Mouse (Mus musculus): ENCODE results near the gene Hmgb1. TPM values are rescaled to one million over a fixed set of nuclear protein-coding genes. Genes with fewer than 3 reads are reported as not detected.

The Hmgb1 gene
- polyA plus RNA-seq, 1 experiment from 2014 or later: 2,416 TPM

DNA sequence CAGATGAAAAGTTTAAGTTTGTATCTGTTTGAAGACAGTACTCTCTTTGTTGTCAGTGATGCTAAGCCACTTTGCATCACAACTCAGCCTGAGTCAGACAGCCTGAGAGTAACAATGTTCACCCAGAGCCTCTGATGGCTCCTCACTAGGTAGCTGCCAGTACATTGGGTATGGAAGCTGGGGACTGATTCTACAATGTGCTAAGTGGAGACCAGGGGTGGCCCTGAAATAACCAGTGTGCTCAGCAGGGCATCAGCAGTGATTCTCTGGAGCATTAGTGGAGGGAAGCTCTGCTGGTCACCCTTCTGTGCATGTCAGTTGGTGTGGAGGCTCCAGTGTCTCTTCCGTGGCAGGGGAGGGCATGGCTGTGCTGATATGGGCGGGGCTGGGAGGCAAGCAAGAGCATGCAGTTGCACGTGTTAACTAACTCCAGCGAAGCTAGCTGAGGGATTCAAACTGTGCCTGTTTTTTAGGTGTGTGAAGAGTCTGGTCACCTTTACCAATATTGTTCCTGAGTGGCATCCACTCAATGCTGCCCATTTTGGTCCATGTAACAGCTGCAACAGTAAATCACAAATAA is 19.6 kb upstream of the Hmgb1 start:
- H3K4me1 ChIP-seq (ENCODE audit: control insufficient read depth, insufficient read depth, low read length): no peaks in the 10 kb centered on the region
- DNase-seq (ENCODE audit: low spot score) (no peak), ATAC-seq (ENCODE audit: insufficient number of reproducible peaks, low FRiP score, low TSS enrichment, low read depth) (no peak)
- H3K36me3 ChIP-seq (ENCODE audit: control insufficient read depth, insufficient read depth, low read length): peaks cover 35% of the 10 kb centered on the region
- no peaks in the 10 kb centered on the region for H3K9me3 ChIP-seq (ENCODE audit: control insufficient read depth, low read length)
- no peak overlapping the region for H3K9ac ChIP-seq (ENCODE audit: low read length)
- no peaks in the 10 kb centered on the region for H3K27me3 ChIP-seq (ENCODE audit: control insufficient read depth, insufficient read depth, low read length)
- no peak overlapping the region for H3K27ac ChIP-seq (replicated peaks; ENCODE audit: low read depth, low read length)
- no peak overlapping the region for H3K4me2 ChIP-seq (ENCODE audit: low read depth, severe bottlenecking)
- 86% methylated on average over 4 of the region's 4 CpGs for WGBS
- no peak overlapping the region for H3K4me3 ChIP-seq (ENCODE audit: low read depth, low read length)

DNA sequence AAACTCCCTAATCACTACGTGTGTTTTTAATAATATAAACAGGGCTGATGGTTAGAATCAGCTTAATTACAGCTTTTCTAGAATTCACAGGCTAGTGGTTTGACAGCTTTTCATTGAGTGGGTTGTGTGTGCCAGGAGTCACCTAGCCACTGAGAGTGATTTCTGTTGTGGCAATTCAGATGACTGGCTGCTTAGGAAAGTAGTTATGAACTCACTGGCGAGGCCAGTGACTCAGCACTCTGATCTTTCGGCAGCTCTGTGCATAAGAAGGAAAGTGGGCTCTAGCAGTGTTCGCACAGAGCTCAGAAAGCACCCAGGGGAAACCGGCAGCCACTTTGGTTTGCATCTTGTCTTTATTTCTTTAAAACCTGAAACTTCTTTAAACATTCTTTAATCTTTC is 18.7 kb upstream of the Hmgb1 start:
- H3K4me3 ChIP-seq (ENCODE audit: low read depth, low read length): no peak overlapping the region
- H3K4me1 ChIP-seq (ENCODE audit: control insufficient read depth, insufficient read depth, low read length): no peaks in the 10 kb centered on the region
- no peaks in the 10 kb centered on the region for H3K27me3 ChIP-seq (ENCODE audit: control insufficient read depth, insufficient read depth, low read length)
- no peaks in the 10 kb centered on the region for H3K9me3 ChIP-seq (ENCODE audit: control insufficient read depth, low read length)
- WGBS: 73% methylated on average over 5 of the region's 5 CpGs
- H3K9ac ChIP-seq (ENCODE audit: low read length): no peak overlapping the region
- DNase-seq (ENCODE audit: low spot score) (no peak), ATAC-seq (ENCODE audit: insufficient number of reproducible peaks, low FRiP score, low TSS enrichment, low read depth) (no peak)
- no peak overlapping the region for H3K4me2 ChIP-seq (ENCODE audit: low read depth, severe bottlenecking)
- H3K36me3 ChIP-seq (ENCODE audit: control insufficient read depth, insufficient read depth, low read length): peaks cover 37% of the 10 kb centered on the region
- H3K27ac ChIP-seq (replicated peaks; ENCODE audit: low read depth, low read length): no peak overlapping the region

DNA sequence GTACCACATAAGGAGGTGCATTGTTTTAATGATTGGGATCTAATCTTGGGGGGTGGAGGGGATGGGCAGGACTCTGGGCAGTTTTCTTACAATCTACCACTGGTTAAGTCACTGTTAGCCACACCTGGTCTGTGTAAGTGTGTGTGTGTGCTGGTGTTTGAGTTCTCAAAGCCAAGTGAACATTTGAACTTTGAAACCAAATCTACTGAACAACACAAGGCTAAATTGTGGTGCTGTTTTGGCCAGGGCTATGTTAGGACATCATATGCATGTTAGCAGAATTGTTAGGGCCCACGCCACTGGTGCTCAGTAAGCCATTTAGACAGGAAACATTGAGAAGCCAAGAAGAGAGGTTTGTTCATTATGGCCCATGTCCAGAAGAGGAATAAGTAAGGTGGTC is 14.5 kb upstream of the Hmgb1 start:
- no peak for ATAC-seq (ENCODE audit: insufficient number of reproducible peaks, low FRiP score, low TSS enrichment, low read depth)
- 93% methylated on average over 1 of the region's 1 CpGs for WGBS
- Histone ChIP-seq H3K9me3 (ENCODE audit: control insufficient read depth, low read length) (no peaks in the 10 kb centered on the region), H3K4me3 (ENCODE audit: low read depth, low read length) (no peak overlapping the region), H3K4me2 (ENCODE audit: low read depth, severe bottlenecking) (no peak overlapping the region), H3K27me3 (ENCODE audit: control insufficient read depth, insufficient read depth, low read length) (no peaks in the 10 kb centered on the region), H3K4me1 (ENCODE audit: control insufficient read depth, insufficient read depth, low read length) (no peaks in the 10 kb centered on the region), H3K27ac (replicated peaks; ENCODE audit: low read depth, low read length) (no peak overlapping the region), H3K36me3 (ENCODE audit: control insufficient read depth, insufficient read depth, low read length) (peaks cover 34% of the 10 kb centered on the region), H3K9ac (ENCODE audit: low read length) (no peak overlapping the region)
- no peak for DNase-seq (ENCODE audit: low spot score)

DNA sequence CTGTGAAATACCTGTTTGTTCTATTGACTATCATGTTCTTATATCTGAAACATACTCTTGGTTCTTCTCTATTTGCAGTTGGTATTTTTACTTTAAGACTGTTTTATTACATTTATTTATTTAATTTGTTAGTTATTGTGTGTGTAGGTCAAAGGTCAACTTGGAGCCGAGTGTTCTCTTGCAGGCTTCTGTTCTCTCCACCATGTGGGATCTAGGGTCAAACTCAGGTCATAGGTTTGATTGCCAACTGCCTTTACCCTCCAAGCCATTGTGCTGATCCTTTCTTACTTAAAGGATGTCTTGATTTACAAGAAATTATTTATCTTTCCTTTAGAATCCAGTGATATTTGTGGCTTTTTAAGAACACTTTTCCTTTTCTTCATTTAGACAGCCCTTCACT is 12.3 kb upstream of the Hmgb1 start:
- DNase-seq (ENCODE audit: low spot score) (no peak), ATAC-seq (ENCODE audit: insufficient number of reproducible peaks, low FRiP score, low TSS enrichment, low read depth) (no peak)
- Histone ChIP-seq H3K27ac (replicated peaks; ENCODE audit: low read depth, low read length) (no peak overlapping the region), H3K9ac (ENCODE audit: low read length) (no peak overlapping the region), H3K4me3 (ENCODE audit: low read depth, low read length) (no peak overlapping the region), H3K36me3 (ENCODE audit: control insufficient read depth, insufficient read depth, low read length) (peaks cover 29% of the 10 kb centered on the region; the same call in 1 of the 2 replicates), H3K27me3 (ENCODE audit: control insufficient read depth, insufficient read depth, low read length) (no peaks in the 10 kb centered on the region), H3K4me2 (ENCODE audit: low read depth, severe bottlenecking) (no peak overlapping the region), H3K4me1 (ENCODE audit: control insufficient read depth, insufficient read depth, low read length) (no peaks in the 10 kb centered on the region), H3K9me3 (ENCODE audit: control insufficient read depth, low read length) (no peaks in the 10 kb centered on the region)
- 0% methylated on average over 1 of the region's 1 CpGs for WGBS

DNA sequence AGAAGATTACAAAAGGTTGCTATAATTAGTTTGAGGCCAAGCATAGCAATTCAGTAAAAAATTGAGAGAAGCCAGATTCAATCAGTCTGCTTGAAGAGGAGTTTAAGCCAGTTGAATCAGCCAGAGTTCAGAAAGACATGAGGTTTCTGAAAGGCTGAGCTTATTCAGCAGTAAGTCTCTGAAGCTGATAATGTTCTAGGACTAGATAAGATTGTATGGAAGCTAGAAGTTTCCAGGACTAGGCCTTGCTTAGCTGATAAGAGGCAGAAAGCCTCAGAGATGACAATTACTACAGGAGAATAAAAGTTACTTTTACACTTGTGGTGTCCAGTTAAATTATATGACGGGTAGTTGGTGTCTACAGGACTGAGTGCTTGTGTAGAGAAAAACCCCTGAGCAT is 5.9 kb upstream of the Hmgb1 start:
- DNase-seq (ENCODE audit: low spot score): no peak

DNA sequence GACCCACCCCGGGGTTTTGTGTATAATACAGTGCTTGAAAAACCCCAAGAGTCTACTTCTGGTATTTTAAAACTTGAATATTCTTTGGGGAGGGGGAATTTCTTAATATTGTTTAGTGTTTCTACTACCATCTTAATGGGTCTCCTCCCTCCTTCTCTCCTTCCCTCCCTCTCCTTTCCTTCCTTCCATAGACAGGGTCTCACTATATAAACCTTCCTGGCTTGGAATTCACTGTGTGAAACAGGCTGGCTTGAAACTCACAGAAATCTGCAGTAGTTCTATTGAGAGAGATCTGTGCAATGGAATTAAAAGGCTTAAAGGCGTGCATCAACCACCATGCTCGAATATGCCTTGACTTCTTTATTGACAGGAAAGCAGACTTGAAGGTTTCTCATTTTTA is 1.5 kb upstream of the Hmgb1 start:
- no peaks in the 10 kb centered on the region for H3K9me3 ChIP-seq (ENCODE audit: control insufficient read depth, low read length)
- peaks cover 13% of the 10 kb centered on the region for H3K4me1 ChIP-seq (ENCODE audit: control insufficient read depth, insufficient read depth, low read length)
- H3K27ac ChIP-seq (replicated peaks; ENCODE audit: low read depth, low read length): no peak overlapping the region
- peak overlapping the region; percentile 83 for H3K4me3 ChIP-seq (ENCODE audit: low read depth, low read length)
- H3K36me3 ChIP-seq (ENCODE audit: control insufficient read depth, insufficient read depth, low read length): peaks cover 10% of the 10 kb centered on the region; the same call in 1 of the 2 replicates
- peak overlapping the region; percentile 22; the same call in 1 of the 2 replicates for H3K9ac ChIP-seq (ENCODE audit: low read length)
- 88% methylated on average over 3 of the region's 3 CpGs for WGBS
- peak overlapping the region; percentile 61; the same call in 1 of the 2 replicates for H3K4me2 ChIP-seq (ENCODE audit: low read depth, severe bottlenecking)
- no peak for DNase-seq (ENCODE audit: low spot score)
- H3K27me3 ChIP-seq (ENCODE audit: control insufficient read depth, insufficient read depth, low read length): no peaks in the 10 kb centered on the region
- no peak for ATAC-seq (ENCODE audit: insufficient number of reproducible peaks, low FRiP score, low TSS enrichment, low read depth)

More for the DNA sequence above, 5.9 kb upstream of the Hmgb1 start:
- Histone ChIP-seq H3K36me3 (ENCODE audit: control insufficient read depth, insufficient read depth, low read length) (peaks cover 30% of the 10 kb centered on the region; the same call in 1 of the 2 replicates), H3K27ac (replicated peaks; ENCODE audit: low read depth, low read length) (no peak overlapping the region), H3K4me1 (ENCODE audit: control insufficient read depth, insufficient read depth, low read length) (peaks cover 13% of the 10 kb centered on the region), H3K4me3 (ENCODE audit: low read depth, low read length) (no peak overlapping the region), H3K27me3 (ENCODE audit: control insufficient read depth, insufficient read depth, low read length) (no peaks in the 10 kb centered on the region), H3K4me2 (ENCODE audit: low read depth, severe bottlenecking) (no peak overlapping the region), H3K9ac (ENCODE audit: low read length) (no peak overlapping the region), H3K9me3 (ENCODE audit: control insufficient read depth, low read length) (no peaks in the 10 kb centered on the region)
- 86% methylated on average over 1 of the region's 1 CpGs for WGBS
- ATAC-seq (ENCODE audit: insufficient number of reproducible peaks, low FRiP score, low TSS enrichment, low read depth): no peak

DNA sequence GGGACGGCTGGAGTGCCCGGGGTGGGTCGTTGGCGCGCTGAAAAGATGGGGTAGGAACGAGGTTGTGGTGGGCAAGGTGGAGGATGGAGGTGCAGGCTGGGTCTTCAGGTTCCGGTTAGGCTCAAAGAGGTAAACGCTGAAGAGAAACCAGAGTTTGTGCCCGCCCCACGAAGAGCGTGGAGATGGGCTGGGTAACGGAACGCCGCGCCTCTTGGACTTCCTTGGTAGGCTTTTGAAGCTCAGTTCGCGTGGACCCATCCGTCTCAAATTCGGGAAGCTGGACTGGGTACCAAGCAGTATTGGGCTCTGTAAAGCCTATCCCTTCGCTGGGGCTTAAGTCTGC is 526 bp upstream of the Hmgb1 start:
- 0 out of 2 replicates have a peak, but pooled peaks have one; percentile 14 for ATAC-seq (ENCODE audit: insufficient number of reproducible peaks, low FRiP score, low TSS enrichment, low read depth)
- Histone ChIP-seq H3K27ac (replicated peaks; ENCODE audit: low read depth, low read length) (peak overlapping the region; percentile 76), H3K4me3 (ENCODE audit: low read depth, low read length) (peak overlapping the region; percentile 83), H3K9ac (ENCODE audit: low read length) (peak overlapping the region; percentile 79), H3K4me1 (ENCODE audit: control insufficient read depth, insufficient read depth, low read length) (peaks cover 13% of the 10 kb centered on the region), H3K4me2 (ENCODE audit: low read depth, severe bottlenecking) (peak overlapping the region; percentile 61), H3K27me3 (ENCODE audit: control insufficient read depth, insufficient read depth, low read length) (no peaks in the 10 kb centered on the region), H3K9me3 (ENCODE audit: control insufficient read depth, low read length) (no peaks in the 10 kb centered on the region), H3K36me3 (ENCODE audit: control insufficient read depth, insufficient read depth, low read length) (peaks cover 1% of the 10 kb centered on the region; the same call in 1 of the 2 replicates)
- WGBS: under 1% methylated on average over 20 of the region's 20 CpGs
- DNase-seq (ENCODE audit: low spot score): no peak

DNA sequence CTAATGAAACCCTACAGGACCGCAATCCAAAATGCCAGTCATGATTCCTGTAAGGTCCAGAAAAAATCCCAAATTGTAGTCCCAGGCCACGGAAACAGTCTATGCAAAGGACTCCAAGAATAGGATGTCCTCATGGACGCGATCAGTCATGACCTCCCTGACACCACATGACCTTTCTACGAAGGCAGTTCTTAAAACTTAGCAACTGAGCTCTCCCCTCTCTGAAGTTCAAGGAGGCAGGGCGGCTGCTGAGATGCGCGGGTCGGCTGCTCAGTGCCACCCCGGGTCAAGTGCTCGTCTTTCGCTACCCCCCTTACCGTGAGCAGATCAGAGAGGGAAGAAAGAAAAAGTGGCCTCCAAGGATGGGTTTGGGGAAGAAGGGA is 577 bp downstream of the Hmgb1 start:
- WGBS: under 1% methylated on average over 13 of the region's 13 CpGs
- DNase-seq (ENCODE audit: low spot score): no peak
- ATAC-seq (ENCODE audit: insufficient number of reproducible peaks, low FRiP score, low TSS enrichment, low read depth): peak; percentile 50; the same call in 1 of the 2 replicates

DNA sequence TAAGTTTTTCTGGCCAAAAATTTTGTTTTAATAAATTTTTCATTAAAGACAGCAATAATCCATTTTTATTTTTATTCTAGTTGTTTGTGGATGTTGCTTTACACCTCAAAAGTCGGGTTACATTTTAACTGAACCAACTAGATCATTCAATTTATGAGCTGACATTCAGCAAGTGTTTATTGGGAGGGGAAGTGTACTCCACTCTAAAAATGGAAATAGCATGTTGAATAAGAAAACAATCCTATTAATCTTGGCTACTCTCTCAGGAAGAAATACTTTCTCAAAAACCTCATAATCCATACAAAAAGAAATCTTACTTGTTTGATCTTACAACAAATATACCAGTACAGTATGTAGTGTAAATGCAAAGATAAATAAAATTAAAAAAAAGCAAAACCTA is 1.2 kb downstream of the Hmgb1 start:
- peak overlapping the region; percentile 61 for H3K4me3 ChIP-seq (ENCODE audit: low read depth, low read length)
- H3K4me1 ChIP-seq (ENCODE audit: control insufficient read depth, insufficient read depth, low read length): peaks cover 13% of the 10 kb centered on the region
- DNase-seq (ENCODE audit: low spot score) (no peak), ATAC-seq (ENCODE audit: insufficient number of reproducible peaks, low FRiP score, low TSS enrichment, low read depth) (no peak)
- 40% methylated on average over 1 of the region's 1 CpGs for WGBS
- no peaks in the 10 kb centered on the region for H3K27me3 ChIP-seq (ENCODE audit: control insufficient read depth, insufficient read depth, low read length)
- H3K27ac ChIP-seq (replicated peaks; ENCODE audit: low read depth, low read length): no peak overlapping the region
- H3K9me3 ChIP-seq (ENCODE audit: control insufficient read depth, low read length): no peaks in the 10 kb centered on the region
- H3K9ac ChIP-seq (ENCODE audit: low read length): no peak overlapping the region
- H3K4me2 ChIP-seq (ENCODE audit: low read depth, severe bottlenecking): peak overlapping the region; percentile 47; the same call in 1 of the 2 replicates
- H3K36me3 ChIP-seq (ENCODE audit: control insufficient read depth, insufficient read depth, low read length): no peaks in the 10 kb centered on the region

More for the DNA sequence above, 577 bp downstream of the Hmgb1 start:
- H3K4me1 ChIP-seq (ENCODE audit: control insufficient read depth, insufficient read depth, low read length): peaks cover 13% of the 10 kb centered on the region
- no peaks in the 10 kb centered on the region for H3K27me3 ChIP-seq (ENCODE audit: control insufficient read depth, insufficient read depth, low read length)
- H3K36me3 ChIP-seq (ENCODE audit: control insufficient read depth, insufficient read depth, low read length): no peaks in the 10 kb centered on the region
- peak overlapping the region; percentile 86 for H3K9ac ChIP-seq (ENCODE audit: low read length)
- peak overlapping the region; percentile 47 for H3K4me2 ChIP-seq (ENCODE audit: low read depth, severe bottlenecking)
- no peaks in the 10 kb centered on the region for H3K9me3 ChIP-seq (ENCODE audit: control insufficient read depth, low read length)
- peak overlapping the region; percentile 61 for H3K4me3 ChIP-seq (ENCODE audit: low read depth, low read length)
- peak overlapping the region; percentile 88 for H3K27ac ChIP-seq (replicated peaks; ENCODE audit: low read depth, low read length)

Measured in limb, embryonic 11.5 days (tissue).